Mouse (Mus musculus) heart, postnatal 0 days (tissue): ENCODE data around the gene Nabp2.

Experiments used
- CTCF ChIP-seq: IDR thresholded peaks from 2 replicates; pipeline ENCODE4 v1.5.1; 2016; ENCODE audit warnings: antibody characterized with exemption, control low read depth, low read depth
- EP300 ChIP-seq: IDR thresholded peaks from 2 replicates; pipeline ENCODE4 v1.6.1; 2016; ENCODE audit warnings: antibody characterized with exemption, low read depth

DNA sequence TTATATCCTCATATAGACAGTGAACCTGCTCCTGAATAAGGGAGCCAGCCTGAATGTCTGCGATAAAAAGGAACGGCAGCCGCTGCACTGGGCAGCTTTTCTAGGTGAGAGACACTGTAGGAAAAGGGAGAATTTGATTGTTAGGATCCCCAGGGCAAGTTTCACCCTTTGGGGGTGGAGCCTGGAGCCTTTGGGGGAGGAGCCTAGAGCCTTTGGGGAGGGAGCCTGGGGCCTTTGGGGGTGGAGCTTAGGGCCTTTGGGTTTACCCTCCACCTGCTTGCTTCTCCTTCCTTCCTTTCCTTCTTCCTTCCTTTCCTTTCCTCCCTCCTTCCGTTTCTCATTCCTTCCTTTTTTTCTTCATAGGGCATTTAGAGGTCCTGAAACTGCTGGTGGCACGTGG, 30.7 kb downstream of the Nabp2 start:
- TF ChIP-seq CTCF (no peak), EP300 (no peak)
